In genomic region chr16:33130731-33131130, GRCm38 (mm10) we compare ENCODE assay signal across 11 mouse cellular contexts. TPM values are rescaled to one million over a fixed set of nuclear protein-coding genes. Genes with fewer than 3 reads are reported as not detected.
DNase-seq lines count a peak whose midpoint lies in the region; ATAC-seq and TF ChIP-seq lines count a peak whose summit lies in the region.
"Had no signal": no experiment of that assay in that cellular context is flagged by ENCODE, and none has a peak within 500 bp of the region (broad histone marks: within the 10 kb centered on the region; RNA-seq: fewer than 3 reads in every experiment).

No protein-coding gene starts in this region.

- no peak for TF ChIP-seq POLR2A in limb, embryonic 14.5 days (IDR thresholded peaks at IDR 0.05; ENCODE audit: borderline replicate concordance, extremely low read depth, insufficient read depth, insufficient read length)

- 41% methylated on average over 4 of the region's 4 CpGs for WGBS in limb, embryonic 14.5 days
- 73% methylated on average over 4 of the region's 4 CpGs for WGBS in limb, embryonic 10.5 days

- no peak overlapping the region for H3K4me2 ChIP-seq in limb, embryonic 14.5 days (replicated peaks; ENCODE audit: low read depth, low read length, severe bottlenecking)
- H3K4me2 ChIP-seq: limb, embryonic 12.5 days had no signal

- H3K4me3 ChIP-seq in limb, embryonic 14.5 days (replicated peaks; ENCODE audit: low read length) = no peak overlapping the region
- H3K4me3 ChIP-seq in limb, embryonic 10.5 days = no peak overlapping the region
- no peak overlapping the region for H3K4me3 ChIP-seq in layer of hippocampus, adult 2 months
- H3K4me3 ChIP-seq: limb, embryonic 12.5 days had no signal

- H3K9ac ChIP-seq in limb, embryonic 14.5 days (ENCODE audit: low read depth, low read length, severe bottlenecking) = no peak overlapping the region
- H3K9ac ChIP-seq: limb, embryonic 12.5 days had no signal

- no peaks in the 10 kb centered on the region for H3K36me3 ChIP-seq in limb, embryonic 14.5 days (ENCODE audit: control insufficient read depth, insufficient read depth, low read length)
- no peaks in the 10 kb centered on the region for H3K36me3 ChIP-seq in limb, embryonic 10.5 days
- H3K36me3 ChIP-seq: G1E; limb, embryonic 12.5 days had no signal

- H3K27me3 ChIP-seq in limb, embryonic 14.5 days (ENCODE audit: control insufficient read depth, insufficient read depth, low read length) = no peaks in the 10 kb centered on the region
- no peaks in the 10 kb centered on the region for H3K27me3 ChIP-seq in limb, embryonic 10.5 days (ENCODE audit: low read depth, poor library complexity, severe bottlenecking)
- H3K27me3 ChIP-seq: limb, embryonic 12.5 days had no signal

- no peak overlapping the region for H3K27ac ChIP-seq in limb, embryonic 14.5 days (replicated peaks; ENCODE audit: low read depth, low read length)
- no peak overlapping the region for H3K27ac ChIP-seq in limb, embryonic 10.5 days
- no peak overlapping the region for H3K27ac ChIP-seq in layer of hippocampus, adult 2 months
- H3K27ac ChIP-seq: limb, embryonic 12.5 days had no signal

- ATAC-seq in limb, embryonic 14.5 days (ENCODE audit: low FRiP score, low read depth) = no peak

- H3K9me3 ChIP-seq in limb, embryonic 14.5 days (ENCODE audit: control insufficient read depth, low read length) = no peaks in the 10 kb centered on the region
- H3K9me3 ChIP-seq in limb, embryonic 10.5 days (replicated peaks) = no peaks in the 10 kb centered on the region
- H3K9me3 ChIP-seq: G1E; limb, embryonic 12.5 days had no signal

- H3K4me1 ChIP-seq in limb, embryonic 14.5 days (ENCODE audit: control insufficient read depth, insufficient read depth, low read length) = 0 out of 2 replicates have a peak, but pooled peaks cover 5% of the 10 kb centered on the region
- H3K4me1 ChIP-seq in limb, embryonic 10.5 days = peaks cover 19% of the 10 kb centered on the region
- H3K4me1 ChIP-seq: limb, embryonic 12.5 days had no signal

- peak; percentile 37 for DNase-seq in limb, embryonic 14.5 days (ENCODE audit: low spot score)
- DNase-seq in limb, embryonic 10.5 days (ENCODE audit: low spot score) = no peak
- DNase-seq in adrenal gland, adult 2 months = peak; percentile 87
- DNase-seq in gastrocnemius, postnatal 25 days = peak; percentile 26
- peak; percentile 18 for DNase-seq in lung, postnatal 25 days (ENCODE audit: low spot score)
- no peak for DNase-seq in kidney, adult 8-10 months
- DNase-seq in layer of hippocampus, adult 2 months (ENCODE audit: low spot score in 2 of 2) = no peak
- no peak for DNase-seq in neural tube, embryonic 10.5 days (ENCODE audit: extremely low spot score, low spot score)
- DNase-seq: midbrain, embryonic 14.5 days had no signal

- TF ChIP-seq CTCF in layer of hippocampus, adult 2 months (conservative IDR thresholded peaks at IDR 0.05) = no peak

RNA-seq across cellular contexts. Expression of gene Osbpl11, which starts 54.1 kb away (rescaled TPM):
- polyA plus RNA-seq in limb, embryonic 14.5 days (2012; rRNA removed) = 14.6 and 15.4 TPM in 2 replicates
- polyA plus RNA-seq in limb, embryonic 14.5 days (2014; fragmentation: Nextera tagmentation; extraction: Ambion mirVana) = 20.6 and 23.8 TPM in 2 replicates
- polyA plus RNA-seq in limb, embryonic 10.5 days (2016; fragmentation: Nextera tagmentation; extraction: Ambion mirVana) = 22.0 and 24.8 TPM in 2 replicates
- total RNA-seq in adrenal gland, adult 2 months (2021) = 10 to 100 TPM; 37.9 to 43.7 TPM
- polyA plus RNA-seq in adrenal gland, adult 2 months (2012; rRNA removed) = 14.0 and 16.4 TPM in 2 replicates
- total RNA-seq in gastrocnemius, postnatal 25 days (2021) = 10 to 100 TPM; 13.8 to 14.5 TPM
- 10 to 100 TPM; 18.2 to 18.3 TPM for total RNA-seq in layer of hippocampus, adult 2 months (2021)

Comparison
In these comparisons a context has a peak if more than half of its experiments do, and no peak if none do; other contexts are left out.
1. DNase-seq: peak in limb, embryonic 14.5 days (single experiment), adrenal gland, adult 2 months (single experiment), gastrocnemius, postnatal 25 days (single experiment) and lung, postnatal 25 days (single experiment); none in limb, embryonic 10.5 days (single experiment), kidney, adult 8-10 months (0 of 2), layer of hippocampus, adult 2 months (0 of 2) and neural tube, embryonic 10.5 days (single experiment).